Mouse (Mus musculus) spleen, adult 2 months (tissue): ENCODE measurements around the gene Nqo2.

ENCODE experiments used
- CTCF ChIP-seq: fragments of 200-500 bp; IDR thresholded peaks from 2 replicates; pipeline ENCODE4 v1.5.1; 2011; ENCODE audit warnings: mild to moderate bottlenecking, inconsistent platforms; ENCODE audit not compliant: insufficient read depth, insufficient read length, insufficient replicate concordance; ENCODE audit errors: extremely low read depth
- POLR2A ChIP-seq: fragments of 200-500 bp; IDR thresholded peaks from 2 replicates; pipeline ENCODE4 v1.6.1; 2011; ENCODE audit warnings: low read depth, low read length, inconsistent platforms

DNA sequence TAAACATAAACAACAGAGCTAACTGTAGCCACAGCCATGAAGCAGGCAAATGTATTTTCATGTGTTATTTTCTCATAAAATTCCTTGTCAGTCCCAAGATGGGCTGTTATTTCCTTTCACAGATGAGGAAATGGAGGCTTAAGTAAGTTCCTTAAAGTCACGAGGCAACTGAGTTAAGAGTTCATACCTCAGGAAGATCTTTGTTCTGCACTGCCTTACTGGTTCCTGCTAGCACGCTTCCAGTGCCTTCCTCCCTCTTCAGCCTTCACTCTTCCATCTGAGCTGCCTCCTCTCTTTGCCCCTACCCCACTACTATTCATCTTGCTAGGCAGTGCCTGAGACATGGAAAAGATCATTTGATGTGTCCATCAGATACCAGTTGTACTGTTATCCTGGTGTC, 42.7 kb downstream of the Nqo2 start:
- no peak for TF ChIP-seq CTCF
- no peak for TF ChIP-seq POLR2A
